Mouse (Mus musculus) bone marrow, adult 2 months (tissue): ENCODE measurements around the gene B4galt3.

Experiments used
- CTCF ChIP-seq: fragments of 200-500 bp; IDR thresholded peaks from 2 replicates; pipeline ENCODE4 v1.5.1; 2011; ENCODE audit warnings: low read length, control low read depth; ENCODE audit not compliant: control insufficient read depth, insufficient read depth
- POLR2A ChIP-seq: fragments of 200-500 bp; IDR thresholded peaks from 2 replicates; pipeline ENCODE4 v1.6.1; 2011; ENCODE audit warnings: low read depth, mild to moderate bottlenecking, control low read depth, low read length, borderline replicate concordance; ENCODE audit not compliant: control insufficient read depth

DNA sequence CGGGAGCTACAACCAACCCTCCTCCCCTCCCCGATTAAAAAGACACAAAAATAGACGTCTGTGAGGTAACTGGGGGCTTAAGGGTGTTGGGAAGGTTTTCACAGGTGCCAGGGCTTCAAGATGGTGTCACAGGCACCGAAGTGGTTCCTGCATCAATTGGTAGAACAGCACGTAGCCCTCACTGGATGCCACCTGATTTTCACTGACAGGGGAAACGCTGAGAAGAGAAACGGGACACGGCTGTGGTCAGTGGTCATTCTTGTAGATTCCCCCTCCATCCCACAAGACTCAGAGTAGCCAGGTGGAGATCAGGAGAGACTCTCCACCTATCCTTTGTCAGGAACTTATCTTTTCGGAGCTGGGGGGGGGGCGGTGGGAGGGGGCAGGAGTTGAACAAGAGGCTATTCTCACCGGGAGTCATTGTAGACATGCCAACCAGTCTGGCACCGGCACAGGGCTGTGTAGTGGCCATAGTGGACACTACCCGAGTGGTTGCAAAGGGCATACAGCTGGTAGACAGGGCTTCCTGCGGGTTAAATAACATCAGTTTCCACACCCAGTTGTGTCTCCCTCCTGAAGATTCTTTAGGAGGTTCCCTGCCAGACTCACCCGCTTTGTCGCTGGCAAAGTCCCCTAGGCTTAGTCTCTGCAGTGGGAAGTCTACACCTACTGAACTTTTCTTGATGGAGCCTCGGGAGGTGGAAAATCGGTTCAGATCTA is 12.1 kb downstream of the B4galt3 start:
- no peak for TF ChIP-seq POLR2A
- TF ChIP-seq CTCF, result no peak
